Mouse (Mus musculus) kidney, adult 2 months (tissue): ENCODE data around the gene Galnt18. TPM values are rescaled to one million over a fixed set of nuclear protein-coding genes. Genes with fewer than 3 reads are reported as not detected.

Source experiments
- DNase-seq: peaks from one replicate; pipeline ENCODE4 v3.0.0; 2021
- H3K27ac ChIP-seq: fragments of 200-500 bp; 2 replicates; pipeline ENCODE4 v1.5.1; 2012; ENCODE audit warnings: low read depth, low read length, control low read depth, inconsistent platforms; ENCODE audit not compliant: insufficient read depth
- H3K27me3 ChIP-seq: fragments of 200-500 bp; replicated peaks from 2 replicates; pipeline ENCODE4 v1.6.1; 2012; ENCODE audit warnings: mild to moderate bottlenecking, moderate library complexity, low read length, inconsistent platforms; ENCODE audit not compliant: control insufficient read depth, insufficient read depth
- H3K36me3 ChIP-seq: fragments of 200-500 bp; 2 replicates; pipeline ENCODE4 v1.6.1; 2012; ENCODE audit warnings: mild to moderate bottlenecking, moderate library complexity, low read length, inconsistent platforms; ENCODE audit not compliant: control insufficient read depth, insufficient read depth
- H3K4me1 ChIP-seq: fragments of 200-500 bp; 2 replicates; pipeline ENCODE4 v1.6.1; 2011; ENCODE audit warnings: low read length; ENCODE audit not compliant: control insufficient read depth, insufficient read depth
- H3K4me3 ChIP-seq: fragments of 200-500 bp; 2 replicates; pipeline ENCODE4 v1.5.1; 2011; ENCODE audit warnings: mild to moderate bottlenecking, low read depth, low read length, control low read depth; ENCODE audit not compliant: insufficient read depth
- CTCF ChIP-seq: fragments of 200-500 bp; conservative IDR thresholded peaks from 2 replicates; pipeline ENCODE4 v1.5.1; 2011; ENCODE audit warnings: low read depth, mild to moderate bottlenecking, control low read depth, low read length, moderate library complexity, mixed read lengths; ENCODE audit not compliant: insufficient read depth, insufficient read length
- POLR2A ChIP-seq: fragments of 200-500 bp; IDR thresholded peaks from one replicate; pipeline ENCODE4 v1.6.1; 2011; ENCODE audit warnings: low read depth, low read length, control low read depth
- WGBS: fragments of 180-500 bp; shearing (Covaris S2); methylation state at CpG from one replicate; pipeline ENCODE4 v1.1.7; 2018; 5-methylcytosine and 5-hydroxymethylcytosine counted together
- polyA plus RNA-seq: library from polyadenylated mRNA; depleted of rRNA; stranded (reverse); fragments of >200 nt; gene quantifications from 2 replicates; pipeline ENCODE4 v1.2.3, GENCODE M21; 2012

The Galnt18 gene
- polyA plus RNA-seq, 1 experiment, result 34.9 TPM

DNA sequence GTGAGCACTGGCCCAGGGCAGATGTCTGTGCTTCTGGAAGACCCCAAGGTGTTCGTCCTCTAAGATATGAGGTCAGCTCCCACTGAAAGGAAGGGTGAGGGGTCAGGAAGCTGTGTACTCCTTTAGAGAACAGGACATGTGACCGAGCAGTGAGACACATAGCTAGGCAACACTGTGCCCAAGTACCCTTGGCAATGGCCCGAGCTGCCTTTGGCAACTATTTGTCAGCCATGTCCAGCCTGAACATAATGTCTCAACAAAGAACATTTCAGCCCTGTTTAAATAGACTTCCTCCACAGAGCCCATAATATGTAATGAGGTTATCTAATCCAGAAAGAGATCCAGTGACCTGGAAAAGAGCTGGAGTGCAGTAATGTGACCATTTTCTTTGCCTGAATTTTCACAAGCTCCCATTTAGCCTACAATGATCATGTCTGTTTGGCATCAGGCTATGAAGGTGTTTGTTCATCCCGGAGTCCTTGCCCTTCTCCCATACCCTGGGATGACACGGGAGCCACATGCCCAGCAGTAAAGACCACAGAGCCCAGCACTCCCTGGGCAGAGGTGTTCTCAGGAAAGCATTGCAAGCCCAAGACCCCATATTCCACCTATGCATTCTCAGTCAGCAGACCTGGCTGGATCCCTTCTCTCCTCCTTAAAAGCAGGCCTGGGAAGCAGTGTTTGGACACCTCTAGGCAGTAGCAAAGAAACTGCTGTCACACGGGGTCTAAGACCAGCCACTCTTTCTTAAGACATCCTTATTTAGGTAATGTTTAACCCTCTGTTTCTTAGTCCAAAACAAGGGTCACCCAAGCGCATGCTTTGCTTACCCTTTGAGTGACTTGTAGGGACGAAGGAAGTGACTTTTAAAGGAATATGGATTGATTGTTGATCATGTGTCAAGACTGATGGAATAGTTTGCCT is 49.2 kb downstream of the Galnt18 start:
- Histone ChIP-seq H3K27me3 (no peaks in the 10 kb centered on the region), H3K4me1 (peaks cover 28% of the 10 kb centered on the region), H3K27ac (peak overlapping the region; percentile 84), H3K36me3 (no peaks in the 10 kb centered on the region), H3K4me3 (no peak overlapping the region)
- peak; percentile 84 for DNase-seq
- TF ChIP-seq CTCF (no peak), POLR2A (no peak)
- WGBS, result 34% methylated on average over 8 of the region's 8 CpGs

DNA sequence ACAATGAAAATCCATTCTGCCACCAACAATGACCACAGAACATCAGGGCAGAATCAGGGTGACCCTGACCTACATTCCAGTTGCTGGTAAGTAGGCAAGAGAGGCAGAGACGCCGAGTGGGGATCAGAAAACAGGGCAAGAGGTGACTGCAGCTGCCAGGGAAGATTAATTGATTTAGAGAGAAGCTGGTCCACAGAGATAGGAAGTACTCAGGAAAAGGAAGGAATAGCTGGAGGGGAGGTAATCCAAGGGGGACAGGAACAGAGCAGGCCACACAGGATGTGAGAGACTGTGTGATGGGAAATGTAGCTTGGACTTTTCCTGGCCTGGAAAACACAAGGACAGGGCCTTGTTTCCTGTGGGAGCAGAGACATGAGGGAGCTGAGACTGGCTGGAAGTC is 52.8 kb downstream of the Galnt18 start:
- DNase-seq, result peak; percentile 72
- Histone ChIP-seq H3K4me3 (no peak overlapping the region), H3K36me3 (no peaks in the 10 kb centered on the region), H3K27ac (no peak overlapping the region), H3K4me1 (peaks cover 28% of the 10 kb centered on the region), H3K27me3 (no peaks in the 10 kb centered on the region)
- WGBS, result 31% methylated on average over 2 of the region's 2 CpGs
- TF ChIP-seq CTCF, result no peak
- no peak for TF ChIP-seq POLR2A

DNA sequence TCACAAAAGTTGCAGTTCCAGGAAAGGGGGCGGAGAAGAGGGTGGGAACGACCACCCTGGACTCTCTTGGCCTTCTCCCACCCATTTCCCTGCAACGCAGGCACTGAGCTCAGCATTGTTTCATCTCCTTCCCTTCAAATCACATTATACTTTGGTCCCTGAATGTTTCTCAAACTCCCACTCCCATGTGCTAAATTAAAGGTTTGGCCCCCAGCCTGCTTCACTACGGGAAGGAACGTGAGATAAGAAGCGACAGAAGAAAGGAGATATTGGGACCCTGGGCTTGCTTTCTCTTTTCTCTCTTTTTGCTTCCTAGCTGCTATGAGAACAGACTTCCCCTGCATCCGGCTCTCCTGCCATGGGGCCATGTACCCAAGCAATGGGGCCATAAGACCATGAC is 55.0 kb downstream of the Galnt18 start:
- 72% methylated on average over 7 of the region's 7 CpGs for WGBS
- Histone ChIP-seq H3K27ac (no peak overlapping the region), H3K36me3 (no peaks in the 10 kb centered on the region), H3K27me3 (no peaks in the 10 kb centered on the region), H3K4me1 (peaks cover 15% of the 10 kb centered on the region), H3K4me3 (no peak overlapping the region)
- DNase-seq, result no peak
- no peak for TF ChIP-seq POLR2A
- TF ChIP-seq CTCF, result no peak

DNA sequence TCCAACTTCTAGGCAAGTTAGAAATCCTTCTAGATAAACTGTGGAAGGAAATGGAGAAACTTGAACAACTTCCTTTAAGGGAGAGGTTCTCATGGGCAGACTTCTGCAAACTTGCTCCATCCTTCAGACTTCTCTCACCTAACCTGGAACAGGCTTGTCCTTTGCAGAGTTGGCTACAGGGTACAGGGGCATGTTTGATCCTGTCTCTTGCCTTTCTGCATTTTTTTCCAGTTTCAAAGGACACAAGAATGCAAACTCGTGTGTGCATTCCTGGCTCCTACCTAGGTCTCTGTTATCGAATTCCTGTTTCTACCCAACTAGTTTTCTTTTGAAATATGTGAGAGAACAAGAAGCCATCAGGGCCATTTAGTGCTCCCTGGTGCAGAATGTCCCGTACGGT is 55.8 kb downstream of the Galnt18 start:
- H3K36me3 ChIP-seq, result no peaks in the 10 kb centered on the region
- no peak overlapping the region for H3K4me3 ChIP-seq
- peaks cover 15% of the 10 kb centered on the region for H3K4me1 ChIP-seq
- H3K27me3 ChIP-seq, result no peaks in the 10 kb centered on the region
- H3K27ac ChIP-seq, result no peak overlapping the region
- WGBS, result 53% methylated on average over 4 of the region's 4 CpGs
- TF ChIP-seq CTCF, result no peak
- TF ChIP-seq POLR2A, result no peak
- no peak for DNase-seq

DNA sequence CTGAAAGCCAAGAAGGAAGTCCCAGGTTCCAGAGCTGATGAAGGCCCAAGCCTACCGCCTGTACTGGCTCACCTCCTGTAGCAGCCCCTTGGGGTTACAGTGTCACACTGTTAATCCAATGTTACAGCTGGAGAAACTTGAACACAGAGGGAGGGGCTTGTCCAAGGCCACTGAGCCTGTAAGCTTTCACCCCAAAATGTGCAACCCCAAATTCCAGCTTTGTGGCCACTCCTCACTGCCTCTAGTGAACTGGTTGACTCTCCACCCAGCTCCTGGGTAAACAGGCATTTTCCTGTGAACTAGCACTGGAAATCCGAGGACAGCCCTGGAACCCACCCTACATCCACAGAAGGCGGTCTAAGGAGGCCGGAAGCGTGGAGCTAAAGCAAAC is 58.5 kb downstream of the Galnt18 start:
- no peak overlapping the region for H3K4me3 ChIP-seq
- WGBS, result 91% methylated on average over 5 of the region's 5 CpGs
- H3K27me3 ChIP-seq, result no peaks in the 10 kb centered on the region
- peaks cover 10% of the 10 kb centered on the region for H3K4me1 ChIP-seq
- no peak for DNase-seq
- TF ChIP-seq CTCF, result no peak
- no peak for TF ChIP-seq POLR2A
- no peak overlapping the region for H3K27ac ChIP-seq
- no peaks in the 10 kb centered on the region for H3K36me3 ChIP-seq

DNA sequence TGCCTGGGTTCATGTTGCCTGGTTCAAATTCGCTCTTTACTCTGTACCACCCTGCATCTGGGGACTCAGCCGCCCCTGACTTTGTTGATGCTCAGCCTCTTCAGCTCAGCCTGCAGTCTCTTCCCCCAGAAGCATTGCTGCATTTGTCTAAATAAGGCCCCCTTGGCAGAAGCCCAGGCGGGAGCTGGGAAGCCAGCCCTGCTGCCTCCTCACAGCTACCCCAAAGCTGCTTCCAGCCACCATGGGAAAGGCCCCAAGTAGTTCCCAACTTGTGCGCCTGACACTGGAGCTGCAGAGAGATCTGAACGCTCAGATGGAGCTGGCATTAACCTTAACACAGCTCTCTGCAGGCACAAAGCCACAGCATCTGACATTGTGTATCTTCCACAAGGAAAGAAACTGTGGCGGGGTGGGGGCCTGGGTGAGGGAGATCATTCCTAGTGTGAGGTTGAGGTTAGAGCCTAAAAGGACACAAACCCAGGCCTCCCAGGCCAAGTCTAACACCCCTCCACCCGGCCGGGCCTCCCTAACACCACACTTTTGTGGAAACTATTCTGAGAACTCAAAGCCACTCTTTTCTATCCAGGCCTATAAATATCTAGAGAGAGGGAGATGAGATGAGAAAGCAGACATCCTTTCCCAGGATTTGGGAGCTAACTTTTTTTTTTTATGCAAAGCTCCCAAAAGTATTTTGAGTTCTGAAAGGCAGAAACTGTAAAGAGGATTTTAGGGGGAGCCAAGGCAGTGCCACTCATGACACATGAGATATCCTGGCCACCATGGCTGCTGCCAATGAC is 59.1 kb downstream of the Galnt18 start:
- H3K27ac ChIP-seq, result no peak overlapping the region
- H3K27me3 ChIP-seq, result no peaks in the 10 kb centered on the region
- 86% methylated on average over 8 of the region's 8 CpGs for WGBS
- no peak for TF ChIP-seq POLR2A
- peaks cover 6% of the 10 kb centered on the region; the same call in 1 of the 2 replicates for H3K4me1 ChIP-seq
- DNase-seq, result no peak
- no peak overlapping the region for H3K4me3 ChIP-seq
- no peaks in the 10 kb centered on the region for H3K36me3 ChIP-seq

DNA sequence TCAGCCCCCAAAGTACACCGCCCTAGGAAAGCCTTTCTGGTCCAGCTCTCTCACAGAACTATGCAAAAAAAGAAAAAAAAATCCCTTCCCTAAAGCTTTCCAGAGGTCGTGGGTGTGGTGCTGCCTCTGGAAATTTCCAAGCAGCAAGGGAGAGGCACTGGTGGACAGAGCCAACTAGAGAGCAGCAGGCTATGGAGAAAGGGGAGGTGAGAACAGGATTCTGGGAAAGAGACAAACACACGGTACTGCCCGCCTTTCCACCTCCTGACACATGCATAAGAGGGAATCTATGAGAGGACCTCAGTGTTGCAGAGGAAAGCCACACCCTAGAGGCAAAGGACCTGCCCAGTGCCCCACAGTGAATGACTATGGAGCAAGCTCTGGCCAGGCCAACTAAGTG is 60.9 kb downstream of the Galnt18 start:
- Histone ChIP-seq H3K36me3 (no peaks in the 10 kb centered on the region), H3K27ac (no peak overlapping the region), H3K27me3 (no peaks in the 10 kb centered on the region), H3K4me3 (no peak overlapping the region), H3K4me1 (peaks cover 11% of the 10 kb centered on the region)
- TF ChIP-seq CTCF, result no peak
- no peak for TF ChIP-seq POLR2A
- peak; percentile 63 for DNase-seq
- 39% methylated on average over 4 of the region's 4 CpGs for WGBS
